Mouse (Mus musculus) forelimb bud, embryonic 11.5 days (tissue): ENCODE measurements at regions not wholly inside any gene's neighbourhood (a gene's known extent, or its start where the extent isn't known, plus 50 kb on each side); places are given as distances from the start of the nearest gene placed in this dataset.

Experiments used
- DNase-seq: peaks from one replicate; pipeline ENCODE4 v3.0.0-alpha.2; 2012; ENCODE audit warnings: low read depth, low spot score

GRCm38 (mm10) chr8:116298891-116299290 lies 205.9 kb upstream of the Dynlrb2 start:
- no peak for DNase-seq

GRCm38 (mm10) chr8:116290671-116291245 lies 214.0 kb upstream of the Dynlrb2 start:
- no peak for DNase-seq

DNA sequence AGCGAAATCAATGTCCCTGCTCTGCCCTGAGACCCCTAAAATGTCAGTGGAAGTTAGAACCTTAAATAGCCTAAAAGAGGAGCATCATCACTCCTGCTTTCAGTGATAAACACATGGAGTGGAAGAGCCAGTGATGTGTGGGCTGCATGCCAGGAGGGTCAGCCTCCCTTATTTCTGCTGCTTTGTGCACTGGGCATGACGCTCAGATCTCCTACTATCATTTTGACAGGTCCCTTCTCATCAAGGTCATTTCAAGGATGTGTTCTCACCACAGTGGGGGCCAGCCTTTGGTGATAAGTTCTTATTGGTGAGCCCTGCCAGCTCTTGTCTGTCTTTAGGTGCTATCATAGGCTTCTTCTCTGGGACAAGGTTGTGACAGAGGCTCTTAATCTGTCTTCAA lies 215.5 kb upstream of the Dynlrb2 start:
- no peak for DNase-seq

- DNase-seq = no peak
Observed at GRCm38 (mm10) chr8:116283990-116284389, 220.8 kb upstream of the Dynlrb2 start.

GRCm38 (mm10) chr8:116282341-116282740 lies 222.4 kb upstream of the Dynlrb2 start:
- no peak for DNase-seq

DNA sequence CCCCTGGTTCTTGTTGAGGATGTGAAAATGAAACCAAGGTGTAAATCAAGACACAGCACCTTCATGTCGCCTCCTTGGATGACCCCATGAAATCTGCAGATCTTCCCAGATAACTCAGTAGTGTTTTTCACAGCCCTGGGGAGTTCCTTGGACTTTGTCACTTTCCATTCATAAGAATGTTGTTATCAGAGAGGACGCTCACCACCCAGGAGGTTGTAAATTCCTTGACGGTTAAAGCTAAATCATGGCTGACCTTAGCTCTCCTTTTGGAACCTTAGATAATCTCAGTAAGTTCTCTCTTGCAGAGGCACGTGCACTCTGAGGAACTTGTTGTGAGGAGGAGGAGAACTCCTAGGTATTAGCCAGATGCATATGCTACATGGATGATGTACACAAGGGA lies 229.8 kb upstream of the Dynlrb2 start:
- no peak for DNase-seq

DNA sequence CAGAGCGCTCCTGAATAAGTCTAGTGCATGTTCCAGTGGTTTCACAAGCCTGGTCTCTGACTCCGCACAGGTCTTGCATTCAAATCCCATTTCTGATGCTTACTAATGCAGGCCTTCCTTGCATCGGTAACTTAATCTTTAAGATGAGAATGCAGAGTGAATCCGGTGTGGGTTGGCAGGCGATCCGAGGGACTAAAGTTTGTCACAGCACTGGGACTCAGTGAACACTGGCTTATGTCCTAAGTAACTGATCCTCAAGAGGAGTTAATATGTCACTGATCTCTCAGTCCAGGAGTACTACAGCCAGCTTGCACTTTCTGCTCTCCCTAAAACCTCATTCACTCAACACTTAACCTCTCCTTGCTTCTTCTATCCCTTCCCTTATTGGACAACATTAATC lies 233.5 kb upstream of the Dynlrb2 start:
- no peak for DNase-seq

DNA sequence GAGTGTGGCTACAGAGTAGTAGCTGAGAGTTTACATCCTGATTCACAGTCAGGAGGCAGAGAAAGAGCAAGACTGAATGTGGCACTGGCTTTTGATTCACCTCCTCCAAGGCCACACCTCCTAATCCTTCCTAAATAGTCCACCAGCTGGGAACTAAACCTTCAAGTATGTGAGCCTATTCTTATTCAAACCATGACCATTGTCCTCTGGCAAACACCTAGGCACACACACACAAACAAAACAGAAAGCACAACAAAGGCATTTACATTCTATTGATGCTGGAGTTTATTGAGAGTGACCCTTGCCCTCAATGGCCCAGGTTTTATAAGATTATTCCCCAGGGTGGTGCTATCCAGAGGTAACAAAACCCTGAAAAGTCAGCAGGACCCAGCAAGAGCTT lies 235.4 kb upstream of the Dynlrb2 start:
- no peak for DNase-seq

GRCm38 (mm10) chr8:116268685-116269084 lies 236.1 kb upstream of the Dynlrb2 start:
- no peak for DNase-seq

DNA sequence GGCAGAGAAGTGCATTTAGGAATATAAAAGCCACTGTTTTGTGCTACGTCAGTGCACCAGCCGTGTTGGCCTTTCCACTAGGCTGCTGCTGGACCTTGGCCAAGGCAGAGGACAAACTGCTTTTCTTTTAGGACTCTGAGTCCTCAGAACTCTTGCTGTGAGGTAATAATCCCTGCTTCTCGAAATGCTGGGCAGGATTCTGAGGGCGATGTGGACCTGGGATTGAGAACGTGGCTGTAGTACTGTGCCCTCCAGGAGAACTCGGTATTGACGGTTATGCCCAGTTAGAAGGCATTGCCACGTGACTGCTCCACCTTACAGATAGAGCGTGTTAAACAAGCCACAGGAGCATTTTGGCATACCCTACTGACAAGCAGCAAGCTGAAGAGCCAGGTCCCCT lies 236.6 kb upstream of the Dynlrb2 start:
- no peak for DNase-seq

GRCm38 (mm10) chr8:116267021-116267420 lies 237.8 kb upstream of the Dynlrb2 start:
- no peak for DNase-seq

DNA sequence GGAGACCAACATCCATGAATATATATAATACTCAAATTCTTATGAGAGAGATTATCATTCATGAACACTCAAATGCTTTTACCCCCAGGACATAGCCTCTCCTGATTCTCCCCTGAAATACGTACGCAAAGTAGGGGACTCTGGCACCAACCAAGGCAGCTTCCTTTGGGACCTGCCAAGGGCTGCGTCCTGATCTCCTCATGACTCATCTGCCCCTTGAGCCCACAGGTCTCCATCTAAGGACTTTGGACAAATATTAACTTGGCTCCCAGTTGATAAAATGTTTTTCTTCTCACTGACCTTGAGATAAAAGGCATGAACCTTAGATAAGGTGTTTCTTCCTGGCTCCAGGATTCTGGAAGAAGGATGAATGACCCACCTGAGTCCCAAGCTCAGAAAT lies 239.2 kb upstream of the Dynlrb2 start:
- no peak for DNase-seq

DNA sequence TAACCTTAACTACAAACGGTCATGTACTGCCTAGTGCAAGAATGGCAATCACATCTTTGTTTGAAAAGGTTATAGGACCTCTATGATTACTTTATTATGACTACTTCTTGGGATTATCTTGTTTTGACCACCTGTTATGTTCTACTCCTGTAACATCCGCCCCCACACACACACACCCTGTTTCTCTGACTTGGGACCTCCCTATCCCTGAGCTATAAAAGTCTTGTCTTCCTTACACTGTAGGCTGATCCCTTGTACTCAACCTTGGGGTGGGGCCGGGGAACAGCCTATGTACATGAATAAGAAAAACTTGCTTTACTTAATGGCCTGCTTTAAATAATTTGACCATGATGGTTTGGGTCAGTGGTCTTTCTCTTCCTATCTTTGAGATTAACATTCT lies 240.7 kb upstream of the Dynlrb2 start:
- no peak for DNase-seq

- peak; percentile 29 for DNase-seq
Observed at GRCm38 (mm10) chr8:116261286-116261685, 243.5 kb upstream of the Dynlrb2 start.

GRCm38 (mm10) chr8:116255398-116255797 lies 249.4 kb upstream of the Dynlrb2 start:
- no peak for DNase-seq

- no peak for DNase-seq
Observed at GRCm38 (mm10) chr8:116252455-116253216, 252.1 kb upstream of the Dynlrb2 start.

- no peak for DNase-seq
Observed at GRCm38 (mm10) chr8:116248398-116248797, 256.4 kb upstream of the Dynlrb2 start.

DNA sequence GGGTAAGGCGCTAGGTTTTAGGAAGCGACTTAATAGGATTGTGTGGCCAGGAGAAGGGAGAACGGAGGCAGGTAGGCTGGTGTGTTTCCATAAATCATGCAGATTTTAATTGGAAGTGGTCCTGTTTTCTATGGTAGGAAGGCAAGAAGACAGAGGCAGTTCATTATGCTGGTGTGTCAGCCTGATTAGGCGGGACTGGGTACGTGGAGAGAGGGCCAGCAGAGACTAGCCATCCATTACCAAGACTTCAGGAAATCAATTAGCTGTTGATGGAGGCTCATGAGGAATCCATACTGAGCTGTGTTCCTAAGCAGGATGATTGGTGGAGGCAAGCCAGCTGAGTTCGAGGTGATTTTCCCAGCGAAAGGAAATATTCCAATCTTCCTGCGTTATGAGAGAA lies 261.3 kb upstream of the Dynlrb2 start:
- DNase-seq = no peak

GRCm38 (mm10) chr8:116242972-116243371 lies 261.8 kb upstream of the Dynlrb2 start:
- no peak for DNase-seq

GRCm38 (mm10) chr8:116241987-116242242 lies 262.9 kb upstream of the Dynlrb2 start:
- no peak for DNase-seq

- DNase-seq = peak; percentile 33
Observed at GRCm38 (mm10) chr8:116241146-116241986, 263.4 kb upstream of the Dynlrb2 start.

DNA sequence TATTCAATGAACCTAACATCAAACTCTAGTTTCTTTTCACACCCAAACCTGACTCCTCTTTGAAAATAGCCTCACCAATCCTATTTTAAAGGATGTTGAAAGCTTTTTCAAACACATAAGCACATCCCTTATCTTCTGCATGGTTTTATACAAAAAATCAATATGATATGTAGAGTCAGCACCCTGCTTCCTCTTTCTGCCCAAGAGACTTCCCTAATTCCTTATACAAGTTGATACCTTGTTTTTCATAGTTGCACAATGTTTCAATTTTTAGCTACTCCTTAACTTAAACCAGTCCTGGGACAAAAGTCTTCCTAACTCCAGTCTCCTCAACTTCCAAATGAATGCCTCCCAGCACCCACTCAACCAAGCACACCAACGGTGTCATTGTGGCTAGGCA lies 266.1 kb upstream of the Dynlrb2 start:
- no peak for DNase-seq

DNA sequence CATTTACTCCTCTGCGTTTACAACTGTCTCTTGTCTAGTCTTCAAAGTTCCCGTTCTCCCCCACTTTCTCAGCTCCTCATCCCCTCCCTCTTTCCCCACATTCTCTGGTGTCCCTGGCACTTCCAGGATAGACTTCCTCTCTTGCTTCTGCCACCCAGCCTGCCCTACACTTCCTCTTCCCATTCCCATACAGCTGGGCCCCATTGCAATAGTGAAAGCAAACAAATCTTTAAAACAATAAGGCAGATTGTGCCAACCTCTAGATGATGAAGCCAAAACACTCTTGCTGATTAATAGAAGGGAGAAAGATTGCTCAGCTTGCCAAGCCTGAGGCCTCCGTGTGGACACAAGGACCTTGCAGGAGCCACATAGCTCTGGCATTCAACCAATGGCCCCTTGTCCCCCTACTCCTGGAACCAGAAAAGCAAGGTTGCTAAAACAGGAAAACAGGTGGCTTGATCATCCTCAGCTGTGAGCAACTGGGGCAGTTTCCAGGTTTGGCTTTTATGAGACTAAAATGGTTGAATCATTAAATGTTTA lies 267.1 kb upstream of the Dynlrb2 start:
- no peak for DNase-seq
